Mouse (Mus musculus) small intestine, adult 2 months (tissue): ENCODE measurements around the gene Isx. TPM values are rescaled to one million over a fixed set of nuclear protein-coding genes. Genes with fewer than 3 reads are reported as not detected.

Source experiments
- H3K27ac ChIP-seq: fragments of 200-500 bp; 2 replicates; pipeline ENCODE4 v1.5.1; 2012; ENCODE audit warnings: low read depth, low read length, control low read depth, inconsistent platforms; ENCODE audit not compliant: insufficient read depth
- H3K27me3 ChIP-seq: fragments of 200-500 bp; 2 replicates; pipeline ENCODE4 v1.6.1; 2012; ENCODE audit warnings: mild to moderate bottlenecking, moderate library complexity, low read length, inconsistent platforms; ENCODE audit not compliant: control insufficient read depth, insufficient read depth
- H3K36me3 ChIP-seq: fragments of 200-500 bp; 2 replicates; pipeline ENCODE4 v1.6.1; 2012; ENCODE audit warnings: mild to moderate bottlenecking, low read length, control low read depth, inconsistent platforms; ENCODE audit not compliant: control insufficient read depth, insufficient read depth
- H3K4me1 ChIP-seq: fragments of 200-500 bp; 2 replicates; pipeline ENCODE4 v1.6.1; 2012; ENCODE audit warnings: low read length, inconsistent platforms, mixed read lengths; ENCODE audit not compliant: control insufficient read depth, insufficient read depth, insufficient read length
- H3K4me3 ChIP-seq: fragments of 200-500 bp; 2 replicates; pipeline ENCODE4 v1.5.1; 2012; ENCODE audit warnings: low read depth, mild to moderate bottlenecking, control low read depth, inconsistent platforms, low read length, moderate library complexity
- CTCF ChIP-seq: fragments of 200-500 bp; IDR thresholded peaks from 2 replicates; pipeline ENCODE4 v1.5.1; 2012; ENCODE audit warnings: low read depth, mild to moderate bottlenecking, control low read depth, inconsistent platforms, low read length, moderate library complexity, mixed read lengths; ENCODE audit not compliant: insufficient replicate concordance, insufficient read length; ENCODE audit errors: extremely low read depth
- POLR2A ChIP-seq: fragments of 200-500 bp; IDR thresholded peaks from 2 replicates; pipeline ENCODE4 v1.6.1; 2012; ENCODE audit warnings: low read depth, mild to moderate bottlenecking, control low read depth, inconsistent platforms, low read length, moderate library complexity
- WGBS: fragments of 180-500 bp; shearing (Covaris S2); methylation state at CpG from one replicate; pipeline ENCODE4 v1.1.7; 2018; 5-methylcytosine and 5-hydroxymethylcytosine counted together
- polyA plus RNA-seq: library from polyadenylated mRNA; depleted of rRNA; stranded (reverse); fragments of >200 nt; gene quantifications from 2 replicates; pipeline ENCODE4 v1.2.3, GENCODE M21; 2012

Gene Isx
- polyA plus RNA-seq, 1 experiment = 144 TPM

DNA sequence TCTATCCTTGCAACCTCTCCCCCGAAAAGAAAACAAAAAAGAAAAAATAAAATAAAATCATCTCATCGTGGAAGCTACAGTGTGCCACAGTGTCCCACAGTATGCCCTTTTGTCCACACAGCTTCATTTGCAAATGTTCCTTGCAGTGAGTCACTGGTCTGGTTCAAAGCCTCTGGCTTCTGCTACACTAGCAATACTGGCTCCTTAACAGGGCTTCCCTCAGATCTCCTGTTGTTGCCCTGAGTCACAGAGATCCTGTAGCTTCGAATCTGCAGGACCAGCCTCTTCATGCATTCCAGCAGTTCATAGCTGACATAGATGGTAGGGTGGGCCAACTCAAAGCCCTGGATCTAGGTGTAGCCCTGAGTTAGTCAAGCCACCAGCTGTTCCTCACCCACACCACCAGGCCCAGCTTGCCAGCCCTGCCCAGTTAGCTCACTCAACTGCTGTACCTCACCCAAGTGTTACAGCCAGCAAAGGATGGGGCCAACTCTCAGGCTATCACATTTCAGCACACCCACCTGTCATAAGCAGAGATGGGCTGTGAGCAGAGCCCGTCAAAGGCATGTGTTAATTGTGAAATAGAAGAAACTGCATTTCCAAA is 2.5 kb upstream of the Isx start:
- H3K4me1 ChIP-seq = no peaks in the 10 kb centered on the region; the same call in 1 of the 2 replicates
- TF ChIP-seq CTCF (no peak), POLR2A (no peak)

DNA sequence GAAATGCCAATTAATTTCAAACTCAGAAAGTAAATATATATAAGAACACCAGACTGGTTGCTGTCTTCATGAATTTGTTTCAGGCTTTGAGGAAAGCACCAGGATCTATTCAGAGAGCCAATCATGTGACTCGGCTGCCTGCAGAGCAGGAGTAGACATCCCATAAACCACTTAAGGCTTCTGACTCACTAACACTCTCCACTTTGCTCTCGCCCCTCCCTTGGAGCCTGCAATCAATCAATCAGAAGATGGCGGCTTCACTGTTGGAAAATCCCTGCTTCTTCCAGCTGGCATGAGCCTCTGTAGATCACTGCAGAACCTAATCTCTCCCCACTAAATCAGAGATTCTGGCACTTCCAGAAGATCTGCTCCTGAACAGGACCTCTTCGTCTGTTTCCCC is 1.3 kb upstream of the Isx start:
- no peaks in the 10 kb centered on the region for H3K27me3 ChIP-seq
- H3K4me3 ChIP-seq = peak overlapping the region; percentile 76
- TF ChIP-seq POLR2A = no peak
- no peak for TF ChIP-seq CTCF
- WGBS = 5% methylated on average over 4 of the region's 4 CpGs
- peak overlapping the region; percentile 99 for H3K27ac ChIP-seq
- H3K4me1 ChIP-seq = no peaks in the 10 kb centered on the region; the same call in 1 of the 2 replicates
- peaks cover 6% of the 10 kb centered on the region; the same call in 1 of the 2 replicates for H3K36me3 ChIP-seq

More for the DNA sequence above, 2.5 kb upstream of the Isx start:
- H3K27me3 ChIP-seq = no peaks in the 10 kb centered on the region
- no peak overlapping the region for H3K27ac ChIP-seq
- H3K36me3 ChIP-seq = no peaks in the 10 kb centered on the region
- no peak overlapping the region for H3K4me3 ChIP-seq
- 78% methylated on average over 4 of the region's 4 CpGs for WGBS

DNA sequence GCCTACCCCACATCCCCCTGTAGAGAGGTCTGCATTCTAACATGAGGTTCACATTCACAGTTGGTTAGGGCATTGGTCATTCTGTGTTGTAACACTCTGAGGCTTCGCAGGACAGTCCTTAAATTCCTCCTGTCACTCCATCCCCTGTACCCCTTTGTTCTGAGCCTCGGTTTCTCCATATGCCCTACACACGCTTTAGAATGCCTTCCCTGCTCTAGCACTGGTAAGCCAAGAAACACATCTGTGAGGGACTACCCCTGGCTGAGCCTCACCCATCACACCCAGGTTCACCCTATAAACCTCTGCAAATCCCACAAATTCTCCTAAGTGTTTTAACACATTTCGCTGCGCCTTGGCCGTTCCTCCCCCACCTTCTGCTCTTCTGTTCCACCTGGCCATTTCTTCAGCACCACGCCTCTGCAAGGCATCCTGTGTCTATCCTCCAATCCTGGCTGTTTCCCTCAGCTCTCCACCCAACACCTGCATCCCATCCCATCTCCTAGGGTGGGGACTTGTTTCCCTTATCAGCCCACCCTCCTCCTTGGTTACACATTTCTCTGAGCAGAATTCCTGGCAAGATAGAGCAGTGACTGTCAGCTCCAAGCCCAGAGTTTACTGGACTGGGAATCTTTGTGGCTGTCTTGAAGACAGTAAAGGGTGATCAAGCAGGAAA is 686 bp upstream of the Isx start:
- Histone ChIP-seq H3K4me3 (peak overlapping the region; percentile 76), H3K27me3 (no peaks in the 10 kb centered on the region), H3K27ac (peak overlapping the region; percentile 99), H3K4me1 (no peaks in the 10 kb centered on the region; the same call in 1 of the 2 replicates), H3K36me3 (peaks cover 9% of the 10 kb centered on the region; the same call in 1 of the 2 replicates)
- peak; percentile 11; the same call in 1 of the 2 replicates for TF ChIP-seq CTCF
- TF ChIP-seq POLR2A = peak; percentile 60; the same call in 1 of the 2 replicates
- 28% methylated on average over 7 of the region's 7 CpGs for WGBS

DNA sequence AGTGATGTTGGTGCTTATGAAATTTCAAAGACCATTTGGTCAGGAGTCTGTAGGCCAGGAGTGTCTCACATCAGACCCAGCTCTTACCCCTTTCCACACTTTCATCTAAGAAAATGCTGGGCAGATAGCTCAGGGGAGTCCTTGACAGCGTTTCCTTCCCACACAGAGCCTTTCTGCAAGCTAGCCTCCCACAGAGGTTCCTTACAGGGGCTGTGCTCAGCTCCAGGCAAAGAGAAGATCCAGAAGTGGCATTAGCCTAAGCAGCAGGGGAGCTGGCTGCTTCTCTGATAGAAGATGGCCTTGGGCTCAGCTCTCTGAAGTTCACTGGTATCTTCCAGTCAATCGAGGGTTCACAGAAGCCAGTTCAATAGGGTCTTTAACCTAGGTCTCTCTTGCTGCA is 1.6 kb downstream of the Isx start:
- H3K27ac ChIP-seq = peak overlapping the region; percentile 99
- TF ChIP-seq POLR2A = no peak
- TF ChIP-seq CTCF = no peak
- H3K36me3 ChIP-seq = peaks cover 21% of the 10 kb centered on the region
- peak overlapping the region; percentile 76 for H3K4me3 ChIP-seq
- peaks cover 9% of the 10 kb centered on the region; the same call in 1 of the 2 replicates for H3K4me1 ChIP-seq
- no peaks in the 10 kb centered on the region for H3K27me3 ChIP-seq
- WGBS = 19% methylated on average over 2 of the region's 2 CpGs

DNA sequence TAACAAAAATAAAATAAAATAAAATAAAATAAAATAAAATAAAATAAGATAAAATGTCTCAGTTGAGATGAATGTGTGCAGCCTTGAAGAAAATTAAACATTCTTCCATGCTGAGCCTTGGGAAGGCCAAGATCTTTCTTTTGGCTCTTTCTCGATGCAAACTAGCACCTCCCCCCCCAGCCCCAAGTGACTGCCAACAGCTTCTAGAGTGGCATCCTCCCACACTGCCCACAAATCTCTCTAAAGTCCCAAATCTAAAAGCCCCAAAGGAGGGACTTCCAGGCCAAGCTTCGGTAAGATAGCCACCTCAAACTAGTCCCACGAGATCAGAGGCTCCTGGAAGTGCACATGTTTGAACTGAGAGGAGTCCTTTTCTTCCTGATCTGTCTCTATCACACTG is 5.7 kb downstream of the Isx start:
- Histone ChIP-seq H3K27me3 (no peaks in the 10 kb centered on the region), H3K36me3 (peaks cover 36% of the 10 kb centered on the region), H3K4me3 (no peak overlapping the region), H3K27ac (no peak overlapping the region), H3K4me1 (peaks cover 9% of the 10 kb centered on the region; the same call in 1 of the 2 replicates)
- TF ChIP-seq POLR2A = no peak
- no peak for TF ChIP-seq CTCF
- WGBS = 53% methylated on average over 3 of the region's 3 CpGs

DNA sequence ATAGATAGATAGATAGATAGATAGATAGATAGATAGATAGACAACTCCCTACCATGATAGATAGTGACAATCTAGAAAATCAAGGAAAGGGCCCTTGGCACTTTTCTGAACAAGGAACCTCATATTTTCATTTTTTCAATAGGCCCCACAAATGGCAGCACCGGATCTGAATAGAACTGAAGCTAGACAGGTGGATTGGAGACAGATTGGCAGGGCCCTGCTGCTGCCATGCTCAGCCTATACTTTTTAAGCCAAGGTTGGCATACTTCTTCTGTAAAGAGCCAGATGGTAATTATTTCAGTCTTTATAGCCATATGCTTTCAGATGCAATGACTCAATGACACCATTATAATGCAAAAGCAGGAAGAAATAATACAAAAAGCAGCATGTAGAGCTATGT is 15.8 kb downstream of the Isx start:
- TF ChIP-seq POLR2A = no peak
- TF ChIP-seq CTCF = no peak
- peaks cover 53% of the 10 kb centered on the region for H3K36me3 ChIP-seq
- 90% methylated on average over 1 of the region's 1 CpGs for WGBS
- no peak overlapping the region for H3K4me3 ChIP-seq
- no peak overlapping the region for H3K27ac ChIP-seq
- H3K27me3 ChIP-seq = no peaks in the 10 kb centered on the region
- peaks cover 3% of the 10 kb centered on the region; the same call in 1 of the 2 replicates for H3K4me1 ChIP-seq

DNA sequence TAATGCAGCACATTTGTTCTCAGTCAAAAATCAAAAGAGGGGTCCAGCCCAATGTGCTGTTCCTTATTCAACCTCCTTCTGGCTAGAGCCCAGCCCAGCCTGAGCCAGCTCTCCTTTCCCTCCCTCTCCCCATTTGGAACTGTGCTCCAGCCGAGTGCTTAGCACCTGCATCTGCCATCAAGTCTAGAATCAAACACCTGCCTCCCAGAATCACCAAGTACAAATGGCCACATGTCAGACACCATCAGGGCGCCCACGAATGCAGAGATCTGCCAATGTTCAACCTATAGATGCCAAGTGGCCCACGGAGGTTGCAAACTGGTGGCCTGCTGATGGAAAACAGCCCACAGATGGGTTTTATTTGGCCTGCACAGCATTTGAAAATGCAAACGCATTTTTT is 18.1 kb downstream of the Isx start:
- no peak overlapping the region for H3K4me3 ChIP-seq
- WGBS = 68% methylated on average over 5 of the region's 5 CpGs
- H3K4me1 ChIP-seq = peaks cover 11% of the 10 kb centered on the region; the same call in 1 of the 2 replicates
- no peak overlapping the region for H3K27ac ChIP-seq
- H3K27me3 ChIP-seq = no peaks in the 10 kb centered on the region
- TF ChIP-seq POLR2A = no peak
- no peak for TF ChIP-seq CTCF
- peaks cover 61% of the 10 kb centered on the region for H3K36me3 ChIP-seq

DNA sequence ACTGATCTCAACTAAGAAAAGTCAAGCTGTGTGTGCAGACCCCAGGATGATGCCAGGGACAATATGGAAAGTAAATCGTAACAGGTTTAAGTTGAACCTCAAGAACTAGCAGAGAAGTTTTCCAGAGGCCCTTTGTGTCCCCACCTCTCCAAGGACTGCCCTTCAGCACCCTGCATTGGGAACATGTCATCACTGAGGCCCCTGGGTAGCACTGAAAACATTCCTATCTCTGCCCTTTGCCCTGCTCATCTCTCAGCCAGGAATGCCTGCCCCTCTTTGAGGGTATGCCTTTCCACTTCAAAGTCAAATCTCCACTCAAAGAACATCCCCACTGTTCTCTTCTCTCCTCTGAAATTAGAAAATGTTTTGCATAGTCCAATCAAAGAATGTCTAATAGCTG is 23.3 kb downstream of the Isx start:
- peak overlapping the region; percentile 66 for H3K27ac ChIP-seq
- H3K4me1 ChIP-seq = peaks cover 38% of the 10 kb centered on the region
- TF ChIP-seq CTCF = no peak
- TF ChIP-seq POLR2A = no peak
- H3K36me3 ChIP-seq = peaks cover 35% of the 10 kb centered on the region
- H3K4me3 ChIP-seq = no peak overlapping the region
- 41% methylated on average over 1 of the region's 1 CpGs for WGBS
- no peaks in the 10 kb centered on the region for H3K27me3 ChIP-seq
